Mouse (Mus musculus) G1E (cell line): Measurements from ENCODE around the gene Thsd4. TPM values are rescaled to one million over a fixed set of nuclear protein-coding genes. Genes with fewer than 3 reads are reported as not detected.

Experiments used
- ATAC-seq: 2 replicates; pipeline ENCODE4 v1.8.0; 2016; ENCODE audit warnings: mild to moderate bottlenecking; ENCODE audit not compliant: insufficient number of reproducible peaks, poor library complexity, low FRiP score, severe bottlenecking; ENCODE audit errors: extremely low read depth
- DNase-seq: peaks from one replicate; pipeline ENCODE4 v3.0.0; 2012; ENCODE audit warnings: low spot score
- H3K27me3 ChIP-seq: 2 replicates; pipeline ENCODE4 v1.6.1; 2012; ENCODE audit warnings: mild to moderate bottlenecking, low read length, inconsistent platforms; ENCODE audit not compliant: insufficient read depth
- H3K36me3 ChIP-seq: replicated peaks from 2 replicates; pipeline ENCODE3; 2012; ENCODE audit warnings: mild to moderate bottlenecking, inconsistent platforms
- H3K4me1 ChIP-seq: 2 replicates; pipeline ENCODE4 v1.6.1; 2012; ENCODE audit warnings: low read depth, low read length, inconsistent platforms, mixed read lengths; ENCODE audit not compliant: insufficient read depth
- H3K4me3 ChIP-seq: 2 replicates; pipeline ENCODE4 v1.5.1; 2012; ENCODE audit warnings: low read depth, mild to moderate bottlenecking, inconsistent platforms, low read length, moderate library complexity, mixed read lengths
- H3K9me3 ChIP-seq: replicated peaks from 2 replicates; pipeline ENCODE4 v1.6.1; 2012; ENCODE audit warnings: inconsistent platforms
- CTCF ChIP-seq: IDR thresholded peaks from 2 replicates; pipeline ENCODE4 v1.5.1; 2012; ENCODE audit warnings: low read depth, low read length, inconsistent platforms, mixed read lengths
- GATA1 ChIP-seq: IDR thresholded peaks from 2 replicates; pipeline ENCODE4 v1.6.1; 2012; ENCODE audit warnings: borderline replicate concordance, low read length, inconsistent platforms, mixed read lengths
- GATA2 ChIP-seq: IDR thresholded peaks from 2 replicates; pipeline ENCODE4 v1.6.1; 2012; ENCODE audit warnings: low read depth, low read length, inconsistent platforms, borderline replicate concordance
- POLR2AphosphoS5 ChIP-seq: IDR thresholded peaks from 2 replicates; pipeline ENCODE4 v1.6.1; 2012; ENCODE audit warnings: low read depth, low read length, inconsistent platforms; ENCODE audit not compliant: insufficient replicate concordance
- TAL1 ChIP-seq: conservative IDR thresholded peaks from 2 replicates; pipeline ENCODE4 v1.6.1; 2012; ENCODE audit warnings: low read depth, low read length, inconsistent platforms, mixed read lengths
- polyA plus RNA-seq: library from polyadenylated mRNA; stranded (reverse); fragments of >175 nt; gene quantifications from 2 replicates; pipeline ENCODE4 v1.2.3, GENCODE M21; 2012
- total RNA-seq, 2 experiments: library from RNA; stranded (forward) in 1 of 2; stranded (reverse) in 1 of 2; fragments of 200-1000 nt in 1 of 2; fragments of >200 nt in 1 of 2; fragmentation: Nextera tagmentation in 1 of 2; gene quantifications; 2 replicates each; pipeline ENCODE4 v1.2.3; 2014 to 2017

Gene Thsd4
- total and polyA plus RNA-seq, 3 experiments: 1.8 to 2.8 (median 2.4) TPM

DNA sequence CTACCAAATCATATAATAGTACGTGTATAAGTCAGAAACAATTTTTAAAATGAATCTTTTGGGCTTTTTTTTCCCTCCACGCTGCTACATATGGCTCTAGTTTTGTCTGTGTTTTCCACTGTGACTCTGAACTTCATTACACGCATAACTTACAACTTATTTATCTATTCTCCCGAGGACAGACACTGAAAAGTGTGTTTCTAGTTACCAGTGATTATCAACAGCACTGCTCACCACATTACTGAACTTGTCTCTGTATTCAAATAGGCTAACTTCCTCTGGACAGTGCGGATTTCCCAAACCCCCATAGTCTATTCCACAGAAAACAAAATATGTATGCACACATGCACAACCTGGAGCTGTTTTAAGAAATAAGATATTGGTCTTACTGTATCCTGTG is 411.6 kb downstream of the Thsd4 start:
- no peak for TF ChIP-seq POLR2AphosphoS5
- TF ChIP-seq TAL1: no peak
- TF ChIP-seq GATA2: no peak
- no peak for TF ChIP-seq GATA1
- no peak for TF ChIP-seq CTCF
- H3K4me1 ChIP-seq: no peaks in the 10 kb centered on the region
- no peak for DNase-seq
- H3K27me3 ChIP-seq: peaks cover 4% of the 10 kb centered on the region; the same call in 1 of the 2 replicates
- no peaks in the 10 kb centered on the region for H3K36me3 ChIP-seq
- no peaks in the 10 kb centered on the region for H3K9me3 ChIP-seq
- no peak overlapping the region for H3K4me3 ChIP-seq
- ATAC-seq: no peak

DNA sequence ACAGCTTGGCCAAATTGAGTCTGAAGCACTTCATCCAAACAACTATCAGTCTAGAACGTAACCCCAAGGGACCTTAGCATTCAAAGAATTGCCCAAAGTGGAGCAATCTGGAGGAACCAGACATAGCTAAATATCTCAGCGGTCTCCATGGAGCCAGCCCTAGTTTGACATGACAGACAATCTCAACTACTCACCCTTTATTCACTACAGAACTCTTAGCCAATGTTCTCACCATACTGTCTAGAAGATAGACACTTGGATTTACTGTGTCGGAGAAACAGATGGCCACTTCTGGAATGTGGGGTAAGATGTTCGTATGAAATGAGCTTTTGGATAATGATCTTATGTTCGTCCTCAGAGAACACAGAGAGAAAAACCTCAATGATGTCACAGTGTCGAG is 415.2 kb downstream of the Thsd4 start:
- Histone ChIP-seq H3K36me3 (no peaks in the 10 kb centered on the region), H3K9me3 (no peaks in the 10 kb centered on the region), H3K4me3 (no peak overlapping the region), H3K27me3 (peaks cover 3% of the 10 kb centered on the region; the same call in 1 of the 2 replicates), H3K4me1 (no peaks in the 10 kb centered on the region)
- TF ChIP-seq POLR2AphosphoS5 (no peak), TAL1 (no peak), GATA1 (no peak), GATA2 (no peak), CTCF (no peak)
- DNase-seq (no peak), ATAC-seq (no peak)

DNA sequence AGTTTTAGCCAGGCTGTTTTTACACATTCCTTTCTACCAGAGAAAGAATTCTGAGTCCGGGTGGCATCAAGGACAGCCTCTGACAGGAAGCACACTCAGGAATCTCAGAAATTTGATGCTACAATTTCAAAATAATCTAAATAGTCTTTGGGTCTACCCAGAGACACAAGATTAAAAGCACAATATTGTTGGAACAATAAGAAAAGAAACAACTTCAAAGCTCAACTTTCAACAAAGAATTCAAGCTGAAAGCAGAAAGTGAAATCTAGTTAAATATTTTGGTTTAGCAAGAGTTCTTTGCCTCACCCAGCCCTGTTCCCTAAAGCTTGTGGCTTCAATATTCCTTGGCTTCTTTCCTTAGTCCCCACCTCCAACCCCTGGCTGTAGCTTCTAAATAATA is 415.7 kb downstream of the Thsd4 start:
- ATAC-seq (no peak), DNase-seq (no peak)
- no peaks in the 10 kb centered on the region for H3K4me1 ChIP-seq
- H3K9me3 ChIP-seq: no peaks in the 10 kb centered on the region
- H3K36me3 ChIP-seq: no peaks in the 10 kb centered on the region
- H3K4me3 ChIP-seq: no peak overlapping the region
- peaks cover 3% of the 10 kb centered on the region; the same call in 1 of the 2 replicates for H3K27me3 ChIP-seq
- TF ChIP-seq GATA2 (no peak), GATA1 (no peak), TAL1 (no peak), CTCF (no peak), POLR2AphosphoS5 (no peak)

- Histone ChIP-seq H3K4me3 (no peak overlapping the region), H3K9me3 (no peaks in the 10 kb centered on the region), H3K4me1 (no peaks in the 10 kb centered on the region), H3K27me3 (no peaks in the 10 kb centered on the region), H3K36me3 (no peaks in the 10 kb centered on the region)
- DNase-seq (no peak), ATAC-seq (no peak)
- TF ChIP-seq TAL1 (no peak), GATA1 (no peak), CTCF (no peak), POLR2AphosphoS5 (no peak), GATA2 (no peak)
These were observed 427.6 kb downstream of the Thsd4 start for GRCm38 (mm10) chr9:60094211-60094610.

- Histone ChIP-seq H3K36me3 (no peaks in the 10 kb centered on the region), H3K9me3 (no peaks in the 10 kb centered on the region), H3K4me3 (no peak overlapping the region), H3K4me1 (no peaks in the 10 kb centered on the region), H3K27me3 (no peaks in the 10 kb centered on the region)
- DNase-seq (no peak), ATAC-seq (no peak)
- TF ChIP-seq GATA1 (no peak), GATA2 (no peak), POLR2AphosphoS5 (no peak), CTCF (no peak), TAL1 (no peak)
These were observed 429.4 kb downstream of the Thsd4 start for GRCm38 (mm10) chr9:60092428-60092827.

GRCm38 (mm10) chr9:60089441-60089840 is 432.4 kb downstream of the Thsd4 start:
- Histone ChIP-seq H3K4me1 (no peaks in the 10 kb centered on the region), H3K9me3 (no peaks in the 10 kb centered on the region), H3K36me3 (no peaks in the 10 kb centered on the region), H3K27me3 (no peaks in the 10 kb centered on the region), H3K4me3 (no peak overlapping the region)
- ATAC-seq (no peak), DNase-seq (no peak)
- TF ChIP-seq GATA2: no peak
- no peak for TF ChIP-seq CTCF
- no peak for TF ChIP-seq GATA1
- TF ChIP-seq TAL1: no peak
- no peak for TF ChIP-seq POLR2AphosphoS5

GRCm38 (mm10) chr9:60088101-60088500 is 433.7 kb downstream of the Thsd4 start:
- Histone ChIP-seq H3K27me3 (no peaks in the 10 kb centered on the region), H3K36me3 (no peaks in the 10 kb centered on the region), H3K9me3 (no peaks in the 10 kb centered on the region), H3K4me3 (no peak overlapping the region), H3K4me1 (no peaks in the 10 kb centered on the region)
- peak; percentile 6 for DNase-seq
- no peak for ATAC-seq
- TF ChIP-seq TAL1: no peak
- TF ChIP-seq POLR2AphosphoS5: no peak
- peak; percentile 78 for TF ChIP-seq CTCF
